Mouse (Mus musculus) cerebellum, adult 2 months (tissue): ENCODE data around the gene Lamb1.

Experiments used
- CTCF ChIP-seq: fragments of 200-500 bp; IDR thresholded peaks from 2 replicates; pipeline ENCODE4 v1.5.1; 2011; ENCODE audit warnings: low read depth, mild to moderate bottlenecking, control low read depth, low read length, moderate library complexity, borderline replicate concordance; ENCODE audit not compliant: insufficient read depth
- POLR2A ChIP-seq: fragments of 200-500 bp; IDR thresholded peaks from 2 replicates; pipeline ENCODE4 v1.6.1; 2011; ENCODE audit warnings: low read length, control low read depth, borderline replicate concordance; ENCODE audit not compliant: insufficient read depth

GRCm38 (mm10) chr12:31252259-31252658 lies 12.8 kb upstream of the Lamb1 start:
- TF ChIP-seq POLR2A = no peak
- TF ChIP-seq CTCF = no peak
